13 mouse cellular contexts compared by ENCODE assay signal in genomic region chr15:84325736-84326135, GRCm38 (mm10). TPM values are rescaled to one million over a fixed set of nuclear protein-coding genes. Genes with fewer than 3 reads are reported as not detected.
DNase-seq lines count a peak whose midpoint lies in the region; ATAC-seq and TF ChIP-seq lines count a peak whose summit lies in the region.
"Had no signal": no experiment of that assay in that cellular context is flagged by ENCODE, and none has a peak within 500 bp of the region (broad histone marks: within the 10 kb centered on the region; RNA-seq: fewer than 3 reads in every experiment).

No protein-coding gene starts in this region.

- H3K9me3 ChIP-seq in kidney, embryonic 15.5 days (replicated peaks), result no peaks in the 10 kb centered on the region
- no peaks in the 10 kb centered on the region for H3K9me3 ChIP-seq in CH12.LX (replicated peaks; ENCODE audit: low read length)
- H3K9me3 ChIP-seq: embryonic facial prominence, embryonic 15.5 days; midbrain, embryonic 12.5 days had no signal

- no peak overlapping the region for H3K4me2 ChIP-seq in kidney, embryonic 15.5 days
- peak overlapping the region; percentile 69 for H3K4me2 ChIP-seq in CH12.LX (ENCODE audit: insufficient read depth, low read depth, poor library complexity, severe bottlenecking)
- H3K4me2 ChIP-seq: embryonic facial prominence, embryonic 15.5 days; heart, embryonic 11.5 days; midbrain, embryonic 12.5 days had no signal

- TF ChIP-seq POLR2A in CH12.LX (IDR thresholded peaks at IDR 0.05; ENCODE audit: low read depth, low read length), result peak; percentile 48
- no peak for TF ChIP-seq POLR2A in bone marrow macrophage, adult 2 months (IDR thresholded peaks at IDR 0.05; ENCODE audit: borderline replicate concordance, low read depth, low read length)

- peaks cover 21% of the 10 kb centered on the region for H3K79me2 ChIP-seq in CH12.LX (replicated peaks; ENCODE audit: control insufficient read depth, extremely low read depth, insufficient read depth, poor library complexity, severe bottlenecking)

- no peak for TF ChIP-seq EP300 in CH12.LX (IDR thresholded peaks at IDR 0.05; ENCODE audit: low read length)

- dilution Hi-C loops in CH12.LX (cut with MboI; ENCODE audit: extremely low pct_ligation_motif_present, extremely low pct_unique_long_range_greater_than_20kb, low sequenced_read_pairs), result no loop called here

- in situ Hi-C loops in CH12.LX (cut with MboI; ENCODE audit: low pct_ligation_motif_present, low pct_unique_long_range_greater_than_20kb, low sequenced_read_pairs), result loop anchor here (5.0 kb wide), 1 partner anchor 43 kb away; no protein-coding TSS in a partner anchor

- H3K27ac ChIP-seq in kidney, embryonic 15.5 days, result no peak overlapping the region
- peak overlapping the region; percentile 43; the same call in 1 of the 2 replicates for H3K27ac ChIP-seq in CH12.LX (ENCODE audit: insufficient read depth, low read depth)
- H3K27ac ChIP-seq in bone marrow macrophage, adult 2 months (ENCODE audit: insufficient read depth, low read depth, low read length), result peak overlapping the region; percentile 98
- H3K27ac ChIP-seq: embryonic facial prominence, embryonic 15.5 days; midbrain, embryonic 12.5 days had no signal

- DNase-seq in kidney, adult 9 months, result no peak
- peak; percentile 64 for DNase-seq in CH12.LX (ENCODE audit: extremely low read depth)
- no peak for DNase-seq in cerebellum, adult 9-11 months
- DNase-seq in retina, postnatal 1 day, result no peak
- DNase-seq: cerebellum, adult 2 months; kidney, adult 2 months had no signal

- H3K27me3 ChIP-seq in kidney, embryonic 15.5 days, result no peaks in the 10 kb centered on the region
- H3K27me3 ChIP-seq in CH12.LX (replicated peaks), result no peaks in the 10 kb centered on the region
- H3K27me3 ChIP-seq: embryonic facial prominence, embryonic 15.5 days; midbrain, embryonic 12.5 days had no signal

- no peaks in the 10 kb centered on the region for H3K36me3 ChIP-seq in kidney, embryonic 15.5 days
- H3K36me3 ChIP-seq in CH12.LX (replicated peaks in 1 of 2; ENCODE audit: control insufficient read depth in 1 of 2, insufficient read depth in 1 of 2, low read length in 1 of 2), result peaks cover 45 to 62% of the 10 kb centered on the region in 2 experiments
- H3K36me3 ChIP-seq: embryonic facial prominence, embryonic 15.5 days; G1E; midbrain, embryonic 12.5 days had no signal

- ATAC-seq in kidney, embryonic 15.5 days (replicated peaks; ENCODE audit: low FRiP score), result peak; percentile 33; the same call in 1 of the 2 replicates
- peak; percentile 25 for ATAC-seq in megakaryocyte progenitor cell, adult 5-6 weeks (replicated peaks; ENCODE audit: poor library complexity)

- TF ChIP-seq RAD21 in CH12.LX (IDR thresholded peaks at IDR 0.05; ENCODE audit: low read depth, low read length), result no peak

- peaks cover 32% of the 10 kb centered on the region for H3K4me1 ChIP-seq in kidney, embryonic 15.5 days
- peaks cover 6 to 57% of the 10 kb centered on the region in 2 experiments; a peak in 3 of 4 replicates for H3K4me1 ChIP-seq in CH12.LX (ENCODE audit: control insufficient read depth in 1 of 2, insufficient read depth in 2 of 2)
- peaks cover 42% of the 10 kb centered on the region for H3K4me1 ChIP-seq in bone marrow macrophage, adult 2 months (ENCODE audit: control insufficient read depth, insufficient read depth, low read length)

- 47% methylated on average over 12 of the region's 12 CpGs for WGBS in kidney, embryonic 15.5 days

- no peak overlapping the region for H3K4me3 ChIP-seq in kidney, embryonic 15.5 days (replicated peaks)
- H3K4me3 ChIP-seq in CH12.LX (replicated peaks in 1 of 3; ENCODE audit: low read depth in 2 of 3, low read length in 2 of 3, poor library complexity in 1 of 3), result peak overlapping the region; percentile 68 to 85 (median 77)
- H3K4me3 ChIP-seq in bone marrow macrophage, adult 2 months (ENCODE audit: insufficient read depth, low read length), result peak overlapping the region; percentile 71
- H3K4me3 ChIP-seq: embryonic facial prominence, embryonic 15.5 days; midbrain, embryonic 12.5 days had no signal

- H3K9ac ChIP-seq in kidney, embryonic 15.5 days, result no peak overlapping the region
- H3K9ac ChIP-seq in CH12.LX (ENCODE audit: insufficient read depth, low read depth), result peak overlapping the region; percentile 95
- H3K9ac ChIP-seq: embryonic facial prominence, embryonic 15.5 days; midbrain, embryonic 12.5 days had no signal

- TF ChIP-seq CTCF in CH12.LX (conservative IDR thresholded peaks at IDR 0.05 in 1 of 2, IDR thresholded peaks at IDR 0.05 in 1 of 2; ENCODE audit: low read depth in 2 of 2, low read length in 2 of 2), result 0 out of 4 replicates have a peak, but pooled peaks of 1 of the 2 experiments have one; percentile 7
- no peak for TF ChIP-seq CTCF in bone marrow macrophage, adult 2 months (IDR thresholded peaks at IDR 0.05; ENCODE audit: low read depth, low read length)

TF ChIP-seq in CH12.LX, 34 proteins besides CTCF, POLR2A, EP300 and RAD21:
- TF ChIP-seq CHD2 (IDR thresholded peaks at IDR 0.05; ENCODE audit: low read length) (peak; percentile 83; the same call in 1 of the 2 replicates), CHD1 (IDR thresholded peaks at IDR 0.05; ENCODE audit: low read depth, low read length) (no peak), BHLHE40 (IDR thresholded peaks at IDR 0.05; ENCODE audit: low read depth, low read length) (peak; percentile 77), JUN (IDR thresholded peaks at IDR 0.05; ENCODE audit: insufficient read depth, low read depth, low read length) (no peak), NELFE (IDR thresholded peaks at IDR 0.05; ENCODE audit: low read depth, low read length) (no peak), JUND (conservative IDR thresholded peaks at IDR 0.05; ENCODE audit: low read depth, low read length) (no peak), NRF1 (IDR thresholded peaks at IDR 0.05; ENCODE audit: low read depth, low read length) (peak; percentile 54), ZMIZ1 (IDR thresholded peaks at IDR 0.05; ENCODE audit: low read depth, low read length) (no peak; the same call in 1 of the 2 replicates), MEF2A (IDR thresholded peaks at IDR 0.05; ENCODE audit: borderline replicate concordance, low read depth, low read length) (no peak), MAZ (IDR thresholded peaks at IDR 0.05; ENCODE audit: low read depth, low read length) (no peak), KAT2A (IDR thresholded peaks at IDR 0.05; ENCODE audit: insufficient replicate concordance, low read length) (no peak), UBTF (IDR thresholded peaks at IDR 0.05; ENCODE audit: low read depth, low read length) (no peak), E2F4 (IDR thresholded peaks at IDR 0.05; ENCODE audit: insufficient replicate concordance, low read depth, low read length) (no peak), ZNF384 (IDR thresholded peaks at IDR 0.05; ENCODE audit: low read depth, low read length) (no peak), IRF4 (IDR thresholded peaks at IDR 0.05; ENCODE audit: low read depth, low read length) (0 out of 2 replicates have a peak, but pooled peaks have one; percentile 27), USF1 (IDR thresholded peaks at IDR 0.05; ENCODE audit: low read depth, low read length) (no peak), GABPA (IDR thresholded peaks at IDR 0.05; ENCODE audit: insufficient replicate concordance, low read depth, low read length) (no peak), ETS1 (conservative IDR thresholded peaks at IDR 0.05; ENCODE audit: low read depth, low read length) (0 out of 2 replicates have a peak, but pooled peaks have one; percentile 19), SMC3 (IDR thresholded peaks at IDR 0.05; ENCODE audit: low read depth, low read length) (0 out of 2 replicates have a peak, but pooled peaks have one; percentile 2), USF2 (conservative IDR thresholded peaks at IDR 0.05; ENCODE audit: low read depth, low read length) (no peak), MYC (IDR thresholded peaks at IDR 0.05; ENCODE audit: low read depth, low read length) (no peak), SIN3A (IDR thresholded peaks at IDR 0.05; ENCODE audit: low read length) (0 out of 2 replicates have a peak, but pooled peaks have one; percentile 31), POLR2AphosphoS2 (IDR thresholded peaks at IDR 0.05; ENCODE audit: low read depth, low read length) (no peak), MAX (IDR thresholded peaks at IDR 0.05; ENCODE audit: low read length) (peak; percentile 60), PAX5 (IDR thresholded peaks at IDR 0.05; ENCODE audit: low read length) (no peak), ELF1 (IDR thresholded peaks at IDR 0.05; ENCODE audit: low read depth, low read length) (no peak), TBP (conservative IDR thresholded peaks at IDR 0.05; ENCODE audit: low read depth, low read length) (no peak), ZC3H11A (IDR thresholded peaks at IDR 0.05; ENCODE audit: low read depth, low read length) (no peak), RCOR1 (conservative IDR thresholded peaks at IDR 0.05; ENCODE audit: low read depth, low read length) (no peak), MAFK (IDR thresholded peaks at IDR 0.05; ENCODE audit: insufficient replicate concordance, low read length) (no peak), MXI1 (IDR thresholded peaks at IDR 0.05; ENCODE audit: low read depth, low read length) (peak; percentile 36; the same call in 1 of the 2 replicates), TCF12 (IDR thresholded peaks at IDR 0.05; ENCODE audit: low read depth, low read length) (0 out of 2 replicates have a peak, but pooled peaks have one; percentile 36), HCFC1 (IDR thresholded peaks at IDR 0.05; ENCODE audit: low read depth, low read length) (no peak; the same call in 1 of the 2 replicates), ZKSCAN1 (IDR thresholded peaks at IDR 0.05; ENCODE audit: borderline replicate concordance, low read depth, low read length) (no peak)
TF ChIP-seq in CH12.LX: peak in this region for 10.

RNA-seq across cellular contexts. Expression of gene Parvg, which starts 1.9 kb away (rescaled TPM):
- polyA plus RNA-seq in kidney, embryonic 15.5 days (2015; fragmentation: Nextera tagmentation; extraction: Ambion mirVana), result 1.4 and 2.2 TPM in 2 replicates
- total RNA-seq in CH12.LX (2012; rRNA removed), result 71.0 and 93.7 TPM in 2 replicates
- 96.0 and 98.3 TPM in 2 replicates for total RNA-seq in CH12.LX (2014; rRNA removed)
- 131 and 140 TPM in 2 replicates for polyA plus RNA-seq in CH12.LX (2012; ENCODE audit: insufficient read length, low read depth)
- 2.0 and 3.3 TPM in 2 replicates for polyA plus RNA-seq in bone marrow macrophage, adult 2 months (2012; ENCODE audit: insufficient read depth, insufficient read length, missing spikeins)
- 99.4 and 106 TPM in 2 replicates for total RNA-seq in megakaryocyte progenitor cell, adult 5-6 weeks (2015)
- total RNA-seq in megakaryocyte progenitor cell, adult 5-6 weeks (2017), result 246 and 253 TPM in 2 replicates
- total RNA-seq: G1E had no signal

Comparison
In these comparisons a context has a peak if more than half of its experiments do, and no peak if none do; other contexts are left out.
1. RNA of gene Parvg, which starts 1.9 kb away (polyA plus RNA-seq): 131 to 140 TPM in CH12.LX; 2.0 to 3.3 TPM in bone marrow macrophage, adult 2 months and 1.4 to 2.2 TPM in kidney, embryonic 15.5 days; every median in the first group is over 10 times any median in the second.